Mouse (Mus musculus) left cerebral cortex, adult 11 months (tissue): ENCODE results near the gene Palld.
A peak's percentile ranks its signal among the peaks of the same experiment; 100 is the strongest.

Experiments used
- DNase-seq: peaks from one replicate; pipeline ENCODE4 v3.0.0; 2022; ENCODE audit warnings: low spot score

The Palld gene

DNA sequence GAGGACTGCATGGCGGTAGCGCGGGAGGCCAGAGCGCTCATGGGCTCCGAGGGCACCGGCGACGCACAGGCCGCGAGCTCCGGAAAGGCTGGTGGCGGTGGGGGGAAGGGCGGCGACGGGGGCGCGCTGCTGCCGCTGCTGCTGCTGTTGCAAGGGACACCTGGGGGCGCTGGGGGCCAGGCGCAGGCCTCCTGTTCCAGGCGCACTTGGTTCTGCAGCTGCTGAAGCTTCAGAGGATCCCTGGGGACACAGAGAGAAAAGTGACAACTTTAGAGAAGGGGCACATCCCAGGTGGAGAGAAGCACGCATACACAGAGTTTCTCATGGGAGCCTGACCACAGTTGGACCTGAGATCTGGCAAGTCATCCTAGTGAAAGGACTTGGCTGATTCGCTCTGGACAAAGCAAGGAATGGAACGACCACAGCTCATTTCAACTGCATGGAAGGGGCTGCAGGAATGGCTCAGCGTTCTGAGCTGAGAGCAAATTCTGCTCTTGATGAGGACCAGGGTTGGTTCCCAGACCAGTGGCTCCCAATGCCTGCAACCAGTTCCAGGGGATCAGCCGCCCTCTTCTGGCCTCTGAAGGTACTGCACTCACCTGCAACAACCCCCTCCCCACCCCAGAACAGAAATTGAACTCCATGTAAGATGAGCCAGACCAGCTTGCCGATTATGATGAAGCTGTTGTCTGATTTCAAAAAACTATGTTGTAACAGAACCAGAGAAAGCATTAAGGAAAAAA, 352.3 kb downstream of the Palld start:
- DNase-seq: no peak

- DNase-seq: no peak
These were observed 352.9 kb downstream of the Palld start for GRCm38 (mm10) chr8:61549585-61549984.

GRCm38 (mm10) chr8:61539828-61540500, 362.5 kb downstream of the Palld start:
- DNase-seq: peak; percentile 67

GRCm38 (mm10) chr8:61537471-61537870, 365.0 kb downstream of the Palld start:
- DNase-seq: no peak

DNA sequence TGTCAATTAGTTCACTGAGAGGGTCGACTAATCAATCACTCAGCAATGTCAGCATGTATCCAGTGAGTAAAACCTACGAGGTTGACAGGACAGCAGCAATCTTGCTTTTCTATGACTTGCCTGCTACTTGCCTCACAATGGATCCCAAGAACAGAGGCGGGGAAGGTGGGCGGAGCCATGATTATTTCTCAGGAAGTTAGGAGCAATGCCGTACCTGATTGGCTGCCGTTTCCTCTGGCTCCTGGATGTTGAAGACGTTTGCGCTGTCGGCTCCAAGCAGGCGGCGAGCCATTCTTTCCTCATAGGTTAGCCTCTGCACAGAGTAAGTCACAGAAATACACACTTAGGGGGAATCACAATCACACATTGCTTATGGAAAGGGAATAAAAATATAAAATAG, 367.0 kb downstream of the Palld start:
- DNase-seq: no peak

DNA sequence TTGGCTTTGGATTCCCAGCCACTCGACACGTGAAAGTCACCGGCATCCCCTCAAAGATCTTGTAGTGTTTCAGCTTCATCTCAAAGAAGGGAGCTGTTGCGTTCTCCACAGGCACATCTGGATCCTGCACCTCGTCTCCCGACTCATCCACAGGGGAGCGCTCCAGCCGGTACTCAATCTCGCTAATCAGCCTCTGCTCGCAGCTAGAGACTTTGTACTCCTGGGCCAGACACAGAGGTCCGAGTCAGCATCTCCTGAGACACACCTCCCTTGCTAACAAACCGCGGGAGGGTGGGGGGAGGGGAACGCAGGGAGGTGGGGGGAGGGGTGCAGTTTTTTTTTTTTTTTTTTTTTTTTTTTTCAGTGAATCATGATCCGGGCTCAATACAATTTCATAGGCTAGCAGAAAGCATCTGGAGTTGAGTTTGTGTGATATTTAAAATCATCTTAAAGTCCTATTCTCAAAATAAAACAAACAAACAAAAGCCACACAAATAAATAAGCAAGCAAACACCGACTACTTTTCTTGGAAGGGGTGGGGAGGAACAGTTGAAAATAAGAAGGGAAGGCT, 369.0 kb downstream of the Palld start:
- DNase-seq: no peak

- no peak for DNase-seq
These were observed 369.7 kb downstream of the Palld start for GRCm38 (mm10) chr8:61532831-61533230.

DNA sequence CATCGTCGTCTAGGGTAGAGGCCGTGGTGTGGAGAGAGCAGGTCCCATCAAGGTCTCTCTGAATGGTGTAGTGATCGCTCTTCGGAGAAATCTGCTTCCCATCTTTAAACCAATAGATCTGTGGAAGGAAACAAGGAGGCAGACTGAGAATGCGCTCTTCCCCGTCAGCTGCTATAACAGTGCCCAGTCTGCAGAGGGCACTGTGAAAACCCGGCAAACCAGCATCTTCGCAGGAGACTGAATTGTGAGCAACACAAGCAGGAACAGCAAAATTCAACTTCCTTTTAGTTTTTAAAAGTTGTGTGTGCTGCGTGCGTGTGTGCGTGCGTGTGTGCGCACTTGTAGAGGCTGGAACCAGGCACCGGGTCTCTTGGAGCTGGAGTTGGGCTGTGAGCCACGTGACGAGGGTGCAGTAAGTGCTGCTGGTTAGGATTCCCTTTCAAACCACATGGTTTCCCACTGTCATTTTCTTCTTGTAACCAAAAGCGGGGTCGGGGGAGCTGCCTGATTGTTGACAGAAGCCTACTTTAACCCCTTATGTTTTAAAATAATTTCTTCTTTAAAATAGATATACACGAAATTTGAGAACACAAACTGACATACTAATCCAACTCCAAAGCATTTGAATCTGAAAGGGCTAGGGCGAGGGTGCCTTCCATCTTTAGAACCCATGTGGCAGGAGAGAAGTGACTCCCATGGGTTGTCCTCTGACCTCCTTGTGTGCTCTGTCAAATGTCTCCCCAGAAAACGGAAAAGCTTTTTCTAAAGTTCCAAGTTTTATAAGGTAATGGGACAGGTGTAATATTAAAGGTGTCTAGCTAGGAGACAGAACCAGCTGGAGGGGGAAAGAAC, 370.3 kb downstream of the Palld start:
- DNase-seq: no peak

GRCm38 (mm10) chr8:61528642-61529041, 373.8 kb downstream of the Palld start:
- DNase-seq: no peak

GRCm38 (mm10) chr8:61528197-61528596, 374.3 kb downstream of the Palld start:
- DNase-seq: no peak

DNA sequence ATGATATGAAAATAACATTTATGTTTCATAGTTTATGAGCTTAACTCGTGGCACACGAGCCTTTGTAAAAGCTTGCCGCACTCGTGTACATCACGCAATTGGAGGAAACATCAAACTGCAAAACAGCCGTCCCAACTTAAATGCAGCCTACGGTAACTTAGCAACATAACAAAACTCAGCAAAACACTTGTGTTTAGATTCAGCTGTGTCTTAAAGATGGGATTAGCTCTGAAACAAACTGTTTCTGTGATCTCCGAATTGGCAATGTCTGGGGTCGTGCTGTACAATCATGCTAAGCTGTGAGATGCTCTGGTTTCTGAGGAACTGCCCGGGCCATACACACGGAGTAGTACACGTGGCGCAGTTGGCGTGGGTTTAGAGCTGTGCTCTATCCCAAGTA, 375.5 kb downstream of the Palld start:
- DNase-seq: no peak

- DNase-seq: no peak
These were observed 380.4 kb downstream of the Palld start for GRCm38 (mm10) chr8:61522132-61522531.

GRCm38 (mm10) chr8:61517502-61518185, 384.8 kb downstream of the Palld start:
- no peak for DNase-seq

GRCm38 (mm10) chr8:61516745-61517501, 385.6 kb downstream of the Palld start:
- no peak for DNase-seq

DNA sequence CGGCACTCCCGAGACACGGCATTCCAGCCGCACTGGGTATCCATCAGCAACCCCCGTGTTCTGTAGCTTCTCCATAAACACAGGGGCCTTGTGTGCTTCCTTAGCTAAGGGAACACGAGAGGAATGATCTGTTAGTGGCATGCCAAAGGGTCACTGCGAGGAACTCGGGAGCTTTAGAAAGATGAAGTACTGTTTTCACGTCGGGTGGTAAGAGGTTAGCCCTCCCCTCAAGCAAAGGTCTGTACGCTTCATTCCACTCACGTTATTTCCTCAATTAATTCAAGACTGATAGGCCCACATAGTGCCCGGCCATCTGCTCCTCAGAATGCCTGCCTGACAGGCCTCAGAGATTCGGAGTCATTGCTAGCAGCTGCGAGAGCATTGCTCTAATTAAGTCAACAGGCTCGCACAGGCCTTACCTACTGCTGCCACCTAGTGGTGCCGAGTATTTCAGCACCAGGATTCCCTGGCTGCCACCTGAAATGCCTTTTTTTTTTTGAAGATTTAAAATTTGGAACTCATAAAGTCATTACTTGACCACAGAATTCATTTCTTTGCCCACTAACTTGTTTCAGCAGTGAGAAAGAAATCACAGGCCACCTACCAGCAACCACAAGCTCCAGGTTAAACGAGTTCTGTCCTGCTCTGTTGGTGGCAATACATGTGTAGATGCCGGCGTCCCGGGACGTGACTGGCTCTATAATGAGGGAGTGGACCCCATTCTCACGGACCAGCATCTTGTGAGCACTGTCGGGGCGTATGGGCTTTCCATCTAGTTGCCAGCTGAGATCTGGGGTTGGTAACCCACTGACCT, 386.4 kb downstream of the Palld start:
- peak; percentile 80 for DNase-seq

- DNase-seq: no peak
These were observed 387.2 kb downstream of the Palld start for GRCm38 (mm10) chr8:61515110-61515930.

GRCm38 (mm10) chr8:61502277-61502676, 400.2 kb downstream of the Palld start:
- DNase-seq: no peak

DNA sequence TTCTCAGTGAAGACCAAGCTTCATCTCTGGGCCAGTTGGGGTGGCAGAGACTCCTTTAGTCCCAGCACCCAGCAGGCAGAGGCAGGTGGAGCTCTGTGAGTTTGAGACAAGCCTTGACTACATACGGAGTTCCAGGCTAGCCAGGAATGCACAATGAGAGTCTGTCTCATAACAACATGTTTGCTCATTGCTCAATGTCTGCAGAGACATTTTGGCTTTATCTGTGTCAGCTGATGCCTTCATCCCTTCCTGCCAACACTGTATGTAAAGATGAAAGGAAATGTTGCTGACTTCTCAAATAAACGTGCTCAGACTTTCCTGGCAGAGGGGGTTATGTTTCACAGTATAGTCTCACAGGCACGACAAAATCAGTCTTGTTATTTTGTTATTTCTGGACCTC, 401.6 kb downstream of the Palld start:
- DNase-seq: no peak

DNA sequence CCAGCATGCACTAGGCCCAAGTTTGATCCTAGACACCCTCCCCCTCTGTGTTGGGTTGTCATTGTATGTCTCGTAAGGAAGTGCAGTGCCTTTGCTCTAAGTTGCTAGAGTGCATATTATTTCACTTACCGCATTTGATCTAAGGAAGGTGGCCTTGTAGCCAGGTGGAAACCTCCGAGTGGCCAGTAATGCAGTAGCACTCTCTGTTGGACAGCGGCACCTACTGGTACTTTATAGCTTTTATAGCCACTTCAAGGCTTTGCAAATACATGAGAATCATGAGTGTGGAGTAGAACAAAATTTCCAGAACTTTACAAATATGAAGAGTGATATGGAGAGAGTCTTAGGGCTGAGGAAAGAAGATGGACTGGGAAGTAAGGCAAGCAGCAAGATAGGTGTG, 403.5 kb downstream of the Palld start:
- DNase-seq: no peak
